Mouse (Mus musculus): ENCODE results near the gene Kctd10. TPM values are rescaled to one million over a fixed set of nuclear protein-coding genes. Genes with fewer than 3 reads are reported as not detected.

The Kctd10 gene
- total and polyA plus RNA-seq, 2 experiments: 11.4 to 14.4 TPM

DNA sequence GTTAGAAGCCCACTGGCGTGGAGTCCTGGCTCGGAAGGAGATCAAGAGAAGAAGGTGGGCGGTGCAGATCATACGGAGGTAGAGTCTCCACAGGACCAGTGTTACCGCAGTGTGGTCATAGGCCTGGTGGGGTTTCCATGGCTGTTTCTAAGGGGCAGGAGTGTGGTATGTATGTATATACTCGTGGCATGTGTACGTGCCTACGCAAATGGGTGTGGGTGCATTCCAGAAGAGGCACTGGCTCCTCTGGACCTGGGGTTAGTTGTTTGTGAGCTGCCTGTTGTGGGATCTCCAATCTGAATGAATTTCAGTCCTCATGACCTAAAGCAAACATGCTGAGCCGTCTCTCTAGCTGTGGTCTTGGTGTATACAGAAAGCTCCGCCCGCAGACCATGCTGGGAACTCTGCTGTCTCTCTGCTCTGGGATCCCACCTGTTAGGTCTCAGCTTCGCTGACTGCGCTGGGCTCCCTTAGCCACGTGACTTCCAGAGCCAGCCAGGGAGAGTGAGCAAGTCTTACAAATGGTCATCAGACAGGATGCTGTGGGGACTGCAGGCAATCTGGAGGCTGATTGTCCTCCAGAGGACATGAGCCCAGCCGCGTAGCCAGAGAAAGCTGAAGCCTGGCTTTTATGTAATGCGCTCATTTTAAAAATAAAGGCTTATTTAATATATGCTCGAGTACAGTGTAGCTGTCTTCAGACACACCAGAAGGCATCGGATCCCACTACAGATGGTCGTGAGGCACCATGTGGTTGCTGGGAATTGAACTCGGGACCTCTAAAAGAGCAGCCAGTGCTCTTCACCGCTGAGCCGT, 23.2 kb downstream of the Kctd10 start:
- H3K27me3 ChIP-seq (ENCODE audit: control insufficient read depth, insufficient read depth, low read length): no peaks in the 10 kb centered on the region
- H3K36me3 ChIP-seq (ENCODE audit: control insufficient read depth, insufficient read depth, low read length): no peaks in the 10 kb centered on the region
- no peak for TF ChIP-seq CTCF (IDR thresholded peaks at IDR 0.05; ENCODE audit: low read depth, low read length)
- TF ChIP-seq POLR2A (IDR thresholded peaks at IDR 0.05; ENCODE audit: extremely low read depth, insufficient read depth, low read length): no peak
- no peaks in the 10 kb centered on the region for H3K4me1 ChIP-seq (ENCODE audit: control insufficient read depth, insufficient read depth, low read length)
- DNase-seq (ENCODE audit: extremely low read depth, low read depth, low spot score): no peak
- 50% methylated on average over 23 of the region's 23 CpGs for WGBS
- H3K9ac ChIP-seq (ENCODE audit: low read depth, low read length): no peak overlapping the region
- H3K27ac ChIP-seq (replicated peaks; ENCODE audit: insufficient read depth, low read depth, low read length): no peak overlapping the region
- H3K4me3 ChIP-seq (ENCODE audit: insufficient read depth, low read depth, low read length): no peak overlapping the region
- H3K79me2 ChIP-seq (ENCODE audit: control insufficient read depth, insufficient read depth, low read length): no peaks in the 10 kb centered on the region

DNA sequence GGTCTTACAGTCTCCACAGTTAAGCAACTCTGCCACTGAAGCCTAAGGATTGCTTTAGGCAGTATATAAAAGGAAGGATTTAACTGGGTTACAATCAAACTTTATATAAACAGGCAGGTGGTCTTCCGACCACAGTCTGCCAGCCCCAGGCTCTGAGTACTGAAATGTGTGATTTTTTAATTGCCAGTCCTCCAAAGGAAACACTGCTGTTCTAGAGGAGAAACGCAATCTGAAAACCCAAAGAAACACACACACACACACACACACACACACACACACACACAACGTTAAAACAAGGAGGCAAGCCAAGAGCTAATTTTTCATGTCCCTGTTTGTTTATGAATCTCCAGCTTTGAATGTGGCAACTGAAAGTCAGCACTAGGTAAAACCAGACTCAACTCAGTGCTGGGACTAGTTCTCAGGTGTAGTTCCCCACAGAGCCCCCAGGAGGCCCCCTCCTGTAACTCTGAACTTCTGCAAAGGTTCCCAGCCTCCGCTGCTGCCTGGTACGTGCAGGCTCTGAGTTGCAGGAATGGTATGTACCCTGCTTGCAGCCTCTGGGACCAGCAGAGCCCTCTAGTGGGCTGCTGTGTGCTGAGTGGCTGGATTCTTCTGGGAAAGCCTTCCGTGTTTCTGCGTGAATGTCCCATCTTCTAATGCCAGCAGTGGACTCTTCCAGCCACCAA, 23.9 kb downstream of the Kctd10 start:
- no peaks in the 10 kb centered on the region for H3K27me3 ChIP-seq (ENCODE audit: control insufficient read depth, insufficient read depth, low read length)
- no peak overlapping the region for H3K27ac ChIP-seq (replicated peaks; ENCODE audit: insufficient read depth, low read depth, low read length)
- WGBS: 25% methylated on average over 7 of the region's 7 CpGs
- TF ChIP-seq POLR2A (IDR thresholded peaks at IDR 0.05; ENCODE audit: extremely low read depth, insufficient read depth, low read length): no peak
- TF ChIP-seq CTCF (IDR thresholded peaks at IDR 0.05; ENCODE audit: low read depth, low read length): peak; percentile 73
- no peaks in the 10 kb centered on the region for H3K36me3 ChIP-seq (ENCODE audit: control insufficient read depth, insufficient read depth, low read length)
- H3K4me1 ChIP-seq (ENCODE audit: control insufficient read depth, insufficient read depth, low read length): no peaks in the 10 kb centered on the region
- no peak overlapping the region for H3K4me3 ChIP-seq (ENCODE audit: insufficient read depth, low read depth, low read length)
- H3K79me2 ChIP-seq (ENCODE audit: control insufficient read depth, insufficient read depth, low read length): no peaks in the 10 kb centered on the region
- H3K9ac ChIP-seq (ENCODE audit: low read depth, low read length): no peak overlapping the region
- DNase-seq (ENCODE audit: extremely low read depth, low read depth, low spot score): peak; percentile 30

DNA sequence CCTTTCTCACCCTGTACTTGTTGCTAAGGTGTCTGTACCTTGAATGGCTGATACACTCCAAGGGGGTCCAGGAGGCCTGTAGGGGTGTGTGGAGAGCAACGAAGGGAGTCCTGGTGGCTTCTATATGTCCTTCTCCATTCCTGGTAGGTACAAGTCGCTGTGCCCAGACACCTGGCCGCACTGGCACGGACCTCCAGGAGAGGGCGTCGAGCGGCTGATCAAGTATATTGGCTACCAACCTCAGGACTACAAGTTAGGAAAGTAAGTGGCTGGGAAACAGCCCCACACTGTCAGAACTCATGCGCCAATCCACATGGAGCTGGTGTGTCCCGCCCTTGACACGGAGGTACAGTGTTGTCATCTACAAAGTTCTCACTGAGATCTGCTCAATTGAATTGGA, 28.8 kb downstream of the Kctd10 start:
- no peak for DNase-seq (ENCODE audit: extremely low read depth, low read depth, low spot score)
- no peaks in the 10 kb centered on the region for H3K27me3 ChIP-seq (ENCODE audit: control insufficient read depth, insufficient read depth, low read length)
- H3K27ac ChIP-seq (replicated peaks; ENCODE audit: insufficient read depth, low read depth, low read length): no peak overlapping the region
- H3K79me2 ChIP-seq (ENCODE audit: control insufficient read depth, insufficient read depth, low read length): no peaks in the 10 kb centered on the region
- H3K36me3 ChIP-seq (ENCODE audit: control insufficient read depth, insufficient read depth, low read length): no peaks in the 10 kb centered on the region
- H3K4me3 ChIP-seq (ENCODE audit: insufficient read depth, low read depth, low read length): no peak overlapping the region
- WGBS: 61% methylated on average over 10 of the region's 10 CpGs
- peak; percentile 30; the same call in 1 of the 2 replicates for TF ChIP-seq CTCF (IDR thresholded peaks at IDR 0.05; ENCODE audit: low read depth, low read length)
- TF ChIP-seq POLR2A (IDR thresholded peaks at IDR 0.05; ENCODE audit: extremely low read depth, insufficient read depth, low read length): no peak
- no peaks in the 10 kb centered on the region for H3K4me1 ChIP-seq (ENCODE audit: control insufficient read depth, insufficient read depth, low read length)
- H3K9ac ChIP-seq (ENCODE audit: low read depth, low read length): no peak overlapping the region

DNA sequence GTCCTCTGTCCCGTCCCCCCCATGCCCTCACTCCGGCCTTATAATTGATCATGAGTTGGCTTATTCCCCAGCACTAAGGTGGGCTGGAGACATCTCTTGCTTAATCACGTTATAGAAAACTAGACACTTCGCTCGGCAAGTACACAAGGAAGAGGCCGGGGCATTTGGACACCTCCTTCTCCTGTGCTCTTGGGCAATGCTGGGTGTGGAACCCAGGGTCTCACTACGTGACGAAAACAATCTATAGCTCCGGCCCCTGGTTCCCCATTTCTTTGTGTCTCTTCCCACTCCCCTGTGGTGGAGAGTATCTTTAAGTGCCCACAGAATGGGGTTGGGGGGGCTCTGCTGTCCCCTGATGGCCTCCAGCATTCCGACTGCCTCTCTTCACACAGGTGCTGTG, 33.3 kb downstream of the Kctd10 start:
- 86% methylated on average over 10 of the region's 10 CpGs for WGBS
- DNase-seq (ENCODE audit: extremely low read depth, low read depth, low spot score): no peak
- TF ChIP-seq CTCF (IDR thresholded peaks at IDR 0.05; ENCODE audit: low read depth, low read length): no peak
- no peak for TF ChIP-seq POLR2A (IDR thresholded peaks at IDR 0.05; ENCODE audit: extremely low read depth, insufficient read depth, low read length)
- H3K27me3 ChIP-seq (ENCODE audit: control insufficient read depth, insufficient read depth, low read length): no peaks in the 10 kb centered on the region
- H3K4me3 ChIP-seq (ENCODE audit: insufficient read depth, low read depth, low read length): no peak overlapping the region
- no peak overlapping the region for H3K27ac ChIP-seq (replicated peaks; ENCODE audit: insufficient read depth, low read depth, low read length)
- H3K4me1 ChIP-seq (ENCODE audit: control insufficient read depth, insufficient read depth, low read length): no peaks in the 10 kb centered on the region
- H3K9ac ChIP-seq (ENCODE audit: low read depth, low read length): no peak overlapping the region
- H3K36me3 ChIP-seq (ENCODE audit: control insufficient read depth, insufficient read depth, low read length): no peaks in the 10 kb centered on the region
- no peaks in the 10 kb centered on the region for H3K79me2 ChIP-seq (ENCODE audit: control insufficient read depth, insufficient read depth, low read length)

DNA sequence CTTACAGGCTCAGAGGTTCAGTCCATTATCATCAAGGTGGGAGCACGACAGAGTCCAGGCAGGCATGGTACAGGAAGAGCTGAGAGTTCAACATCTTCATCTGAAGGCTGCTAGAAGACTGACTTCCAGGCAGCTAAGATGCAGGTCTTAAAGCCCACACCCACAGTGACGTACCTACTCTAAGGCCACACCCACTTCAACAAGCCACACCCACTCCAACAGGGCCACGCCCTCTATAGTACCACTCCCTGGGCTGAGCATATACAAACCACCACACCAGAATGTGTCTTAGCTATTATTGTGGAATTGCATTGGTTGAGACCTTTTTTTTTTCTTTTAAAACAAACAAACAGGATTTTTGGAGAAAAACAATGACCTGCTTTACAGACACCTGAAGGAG, 34.8 kb downstream of the Kctd10 start:
- H3K36me3 ChIP-seq (ENCODE audit: control insufficient read depth, insufficient read depth, low read length): no peaks in the 10 kb centered on the region
- no peak overlapping the region for H3K9ac ChIP-seq (ENCODE audit: low read depth, low read length)
- H3K4me1 ChIP-seq (ENCODE audit: control insufficient read depth, insufficient read depth, low read length): no peaks in the 10 kb centered on the region
- H3K27ac ChIP-seq (replicated peaks; ENCODE audit: insufficient read depth, low read depth, low read length): no peak overlapping the region
- no peak overlapping the region for H3K4me3 ChIP-seq (ENCODE audit: insufficient read depth, low read depth, low read length)
- H3K79me2 ChIP-seq (ENCODE audit: control insufficient read depth, insufficient read depth, low read length): no peaks in the 10 kb centered on the region
- TF ChIP-seq POLR2A (IDR thresholded peaks at IDR 0.05; ENCODE audit: extremely low read depth, insufficient read depth, low read length) (no peak), CTCF (IDR thresholded peaks at IDR 0.05; ENCODE audit: low read depth, low read length) (no peak)
- H3K27me3 ChIP-seq (ENCODE audit: control insufficient read depth, insufficient read depth, low read length): no peaks in the 10 kb centered on the region
- WGBS: 69% methylated on average over 3 of the region's 3 CpGs
- no peak for DNase-seq (ENCODE audit: extremely low read depth, low read depth, low spot score)

DNA sequence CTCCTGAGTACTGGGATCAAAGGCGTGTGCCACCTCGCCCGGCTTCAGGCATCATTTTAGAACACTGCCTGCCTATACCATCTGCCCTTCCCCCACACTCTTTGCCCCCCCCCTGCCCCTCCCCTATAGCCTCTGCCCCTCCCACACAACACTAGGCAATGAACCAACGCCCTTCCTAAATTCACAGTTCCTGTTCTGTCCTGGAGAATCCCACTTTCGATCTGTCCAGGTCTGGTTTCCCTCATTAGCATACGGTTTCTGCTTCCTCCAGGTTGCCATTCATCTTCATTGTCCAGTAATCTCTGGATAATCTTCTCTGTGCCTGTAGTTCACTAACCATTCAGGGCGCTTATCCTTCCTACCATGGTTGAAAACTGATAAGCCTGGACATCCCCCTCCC, 36.7 kb downstream of the Kctd10 start:
- TF ChIP-seq POLR2A (IDR thresholded peaks at IDR 0.05; ENCODE audit: extremely low read depth, insufficient read depth, low read length) (no peak), CTCF (IDR thresholded peaks at IDR 0.05; ENCODE audit: low read depth, low read length) (no peak)
- Histone ChIP-seq H3K4me1 (ENCODE audit: control insufficient read depth, insufficient read depth, low read length) (no peaks in the 10 kb centered on the region), H3K27me3 (ENCODE audit: control insufficient read depth, insufficient read depth, low read length) (no peaks in the 10 kb centered on the region), H3K9ac (ENCODE audit: low read depth, low read length) (no peak overlapping the region), H3K36me3 (ENCODE audit: control insufficient read depth, insufficient read depth, low read length) (no peaks in the 10 kb centered on the region), H3K4me3 (ENCODE audit: insufficient read depth, low read depth, low read length) (no peak overlapping the region), H3K79me2 (ENCODE audit: control insufficient read depth, insufficient read depth, low read length) (no peaks in the 10 kb centered on the region), H3K27ac (replicated peaks; ENCODE audit: insufficient read depth, low read depth, low read length) (no peak overlapping the region)
- 87% methylated on average over 7 of the region's 7 CpGs for WGBS
- DNase-seq (ENCODE audit: extremely low read depth, low read depth, low spot score): no peak

All from liver, adult 2 months (tissue).